Mouse (Mus musculus): ENCODE measurements at regions not wholly inside any gene's neighbourhood (a gene's known extent, or its start where the extent isn't known, plus 50 kb on each side); places are given as distances from the start of the nearest gene placed in this dataset.

DNA sequence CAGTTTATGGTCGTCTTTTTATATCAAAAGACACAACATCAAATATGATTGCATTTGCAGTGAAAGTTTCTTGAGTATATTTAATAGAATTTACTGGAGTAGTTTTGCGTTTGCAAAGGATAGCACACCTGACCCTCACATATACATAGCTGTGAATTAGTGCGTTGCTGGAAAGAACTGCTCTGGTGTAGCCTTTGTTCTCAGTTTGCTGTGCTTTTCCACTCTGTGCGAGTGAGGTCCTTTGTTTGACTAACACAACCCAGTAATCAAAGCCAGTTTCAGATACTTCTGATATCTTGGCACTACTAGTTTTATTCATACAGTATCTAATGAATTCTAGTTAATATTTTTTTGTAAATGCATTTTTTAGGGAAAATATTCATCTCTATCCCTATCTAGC, 84.7 kb downstream of the Trim52 start:
- DNase-seq (ENCODE audit: low read depth): no peak

DNA sequence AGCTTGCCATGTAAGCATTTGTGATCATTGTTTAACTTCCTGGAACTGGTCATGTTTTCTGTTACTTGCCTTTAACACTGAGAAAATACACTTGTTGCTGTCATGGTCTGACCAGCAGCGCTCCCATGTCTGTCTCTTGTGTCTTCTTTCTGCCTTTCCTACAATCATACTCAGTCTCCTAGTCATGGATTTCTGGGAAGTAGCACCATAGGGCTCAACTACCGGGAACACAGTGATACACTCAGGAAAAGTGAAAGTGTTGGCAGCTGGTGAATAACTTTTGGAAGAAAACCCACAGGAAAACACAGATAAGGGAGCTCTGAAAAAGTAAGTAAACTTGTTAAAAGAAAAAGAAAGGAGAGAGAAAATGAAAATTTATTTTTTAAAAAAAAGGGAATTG, 87.6 kb downstream of the Trim52 start:
- DNase-seq (ENCODE audit: low read depth): no peak

DNA sequence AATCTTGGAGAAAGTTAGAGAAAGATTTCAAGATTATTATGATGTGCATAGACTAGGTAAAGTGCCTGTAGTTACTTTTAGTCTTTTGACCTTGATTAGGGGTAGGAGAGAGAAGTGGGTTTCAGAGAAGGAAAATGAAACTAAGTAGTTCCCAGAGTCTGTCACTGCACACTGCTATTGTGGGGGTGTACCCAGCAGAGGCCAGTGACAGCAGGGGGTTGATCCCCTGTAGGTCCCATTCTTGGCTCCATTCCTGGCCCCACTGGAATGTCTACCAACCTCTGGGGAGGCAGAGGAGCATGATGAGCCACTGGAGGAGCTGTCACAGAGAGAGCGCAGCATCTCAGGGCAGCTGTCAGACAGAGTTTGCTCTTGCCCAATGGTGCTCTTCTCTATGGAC, 88.1 kb downstream of the Trim52 start:
- no peak for DNase-seq (ENCODE audit: low read depth)

DNA sequence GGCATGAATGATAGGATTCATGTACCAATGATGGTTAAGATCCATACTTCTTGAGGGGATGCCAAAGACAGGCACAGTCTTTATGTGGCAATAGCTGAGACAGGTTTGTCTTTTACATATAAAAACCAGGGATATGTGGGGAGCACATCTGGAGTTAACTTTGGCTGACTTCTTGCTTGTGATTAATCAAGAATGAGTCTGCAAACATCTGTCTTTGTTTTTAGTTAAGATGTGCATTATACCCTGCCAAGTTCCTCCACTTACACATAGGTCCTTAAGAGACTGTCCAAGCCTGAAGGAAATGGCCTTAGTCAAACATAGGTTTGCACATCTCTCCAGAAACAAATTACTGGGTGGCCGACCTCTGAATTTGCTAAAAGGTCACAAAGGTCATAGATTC, 91.8 kb downstream of the Trim52 start:
- no peak for DNase-seq (ENCODE audit: low read depth)

DNA sequence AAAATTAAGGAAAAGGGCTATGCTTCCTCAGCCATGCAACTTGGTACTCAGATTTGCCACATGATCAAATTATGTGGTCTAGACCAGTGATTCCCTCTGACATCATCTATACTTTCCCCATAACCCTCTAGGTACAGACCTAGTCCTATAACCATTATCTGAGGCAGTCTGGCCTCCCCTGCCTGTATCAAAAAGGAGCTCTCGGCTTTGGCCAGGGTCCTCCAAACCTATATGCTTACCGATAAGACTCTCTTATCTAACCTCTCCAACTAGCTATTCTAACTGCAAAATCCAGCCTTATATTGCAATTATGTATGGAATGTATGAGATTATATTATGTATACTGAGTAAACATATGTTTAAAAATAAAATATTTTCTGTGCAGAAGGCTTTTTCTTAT, 93.1 kb downstream of the Trim52 start:
- no peak for DNase-seq (ENCODE audit: low read depth)

- DNase-seq (ENCODE audit: low read depth): peak; percentile 14
Measured at GRCm38 (mm10) chr14:106199536-106200319, 93.7 kb downstream of the Trim52 start.

DNA sequence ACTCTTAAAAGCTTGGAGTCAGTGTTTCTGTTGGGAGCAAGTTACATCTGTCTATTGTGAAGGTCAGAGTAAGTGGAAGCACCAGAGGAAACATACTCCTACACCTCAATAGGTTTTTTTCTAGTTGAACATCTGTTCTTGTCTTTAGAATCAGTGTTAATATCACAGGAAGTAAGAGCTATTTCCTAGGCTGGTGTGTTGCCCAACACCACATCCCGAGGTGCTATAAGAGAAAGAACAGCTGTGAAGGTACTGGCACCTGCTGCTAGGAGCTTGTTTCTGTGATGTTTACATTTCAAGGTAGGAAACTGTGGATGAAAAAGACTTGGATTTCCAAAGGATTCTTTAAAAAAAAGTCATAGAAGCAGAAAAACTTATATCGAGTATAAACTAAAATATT, 105.1 kb downstream of the Trim52 start:
- DNase-seq (ENCODE audit: low read depth): no peak

DNA sequence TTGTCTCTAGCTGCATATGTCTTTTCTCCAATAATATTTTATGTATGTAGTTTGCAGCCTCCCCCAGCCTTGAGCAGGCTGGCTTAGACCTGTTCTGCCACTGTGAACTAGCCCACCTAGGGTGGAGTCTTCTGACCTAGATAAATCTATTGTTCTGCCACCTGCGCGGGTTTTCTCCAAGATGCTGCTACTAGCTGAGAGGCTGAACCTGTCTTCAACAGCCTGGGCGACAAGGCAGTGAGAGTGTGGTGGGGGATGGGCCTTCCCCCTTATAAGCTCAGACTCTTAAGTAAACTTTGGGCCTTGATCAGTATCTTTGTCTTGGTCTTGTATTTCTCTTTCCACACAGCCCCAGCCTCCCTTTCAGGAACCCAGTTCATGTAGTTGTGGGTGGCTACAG, 111.7 kb downstream of the Trim52 start:
- DNase-seq (ENCODE audit: low read depth): no peak

DNA sequence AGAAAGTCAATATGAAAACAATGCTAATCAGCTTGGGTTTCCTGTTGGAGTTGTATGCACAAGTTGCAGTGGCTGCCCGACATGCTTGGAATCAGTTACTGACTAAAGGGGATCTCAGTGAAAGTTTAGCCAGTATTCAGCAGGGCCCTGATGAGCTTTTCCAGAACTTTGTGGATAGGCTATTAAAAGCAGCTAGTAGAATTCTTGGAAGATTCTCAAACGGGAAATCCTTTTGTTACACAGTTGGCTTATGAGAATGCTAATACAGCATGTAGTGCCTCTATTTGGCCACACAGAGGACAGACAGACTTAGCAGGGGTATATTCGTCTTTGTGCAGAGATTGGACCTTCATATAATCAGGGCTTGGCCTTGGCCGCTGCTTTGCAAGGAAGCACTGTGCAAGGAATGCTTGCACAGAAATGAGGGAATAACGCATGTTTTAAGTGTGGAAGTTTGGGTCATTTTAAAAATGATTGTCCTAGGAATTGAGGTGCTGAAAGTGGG, 113.3 kb downstream of the Trim52 start:
- no peak for DNase-seq (ENCODE audit: low read depth)

- no peak for DNase-seq (ENCODE audit: low read depth)
Measured at GRCm38 (mm10) chr14:106225401-106225800, 119.4 kb downstream of the Trim52 start.

GRCm38 (mm10) chr14:106241721-106242405, 135.9 kb downstream of the Trim52 start:
- no peak for DNase-seq (ENCODE audit: low read depth)

DNA sequence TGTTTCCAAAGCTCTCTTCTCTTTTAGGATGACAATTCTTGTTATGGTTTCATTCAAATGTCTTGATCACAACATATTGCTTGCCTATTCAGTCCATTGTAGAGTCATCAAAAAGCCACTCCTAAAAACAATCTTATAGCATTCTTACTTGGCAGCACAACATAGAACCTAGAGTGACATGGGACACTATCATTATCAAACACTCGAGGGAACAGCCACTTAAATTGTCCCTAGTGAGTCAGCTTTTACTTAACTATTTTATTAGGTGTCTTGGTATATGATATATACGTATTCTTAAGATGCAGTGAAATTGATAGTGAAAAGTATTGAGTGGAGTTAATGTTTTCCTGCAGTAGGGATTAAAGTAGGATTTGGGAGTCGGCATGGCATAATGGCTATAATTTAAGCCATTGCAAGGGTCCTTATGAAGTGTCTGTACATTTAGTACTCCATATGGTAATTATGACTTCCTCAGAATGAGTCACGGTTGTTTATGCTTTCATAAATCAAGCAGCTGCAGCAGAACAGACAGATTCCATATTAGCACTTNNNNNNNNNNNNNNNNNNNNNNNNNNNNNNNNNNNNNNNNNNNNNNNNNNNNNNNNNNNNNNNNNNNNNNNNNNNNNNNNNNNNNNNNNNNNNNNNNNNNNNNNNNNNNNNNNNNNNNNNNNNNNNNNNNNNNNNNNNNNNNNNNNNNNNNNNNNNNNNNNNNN, 153.6 kb downstream of the Trim52 start:
- no peak for DNase-seq (ENCODE audit: low read depth)

GRCm38 (mm10) chr14:106265290-106265689, 159.3 kb downstream of the Trim52 start:
- no peak for DNase-seq (ENCODE audit: low read depth)

DNA sequence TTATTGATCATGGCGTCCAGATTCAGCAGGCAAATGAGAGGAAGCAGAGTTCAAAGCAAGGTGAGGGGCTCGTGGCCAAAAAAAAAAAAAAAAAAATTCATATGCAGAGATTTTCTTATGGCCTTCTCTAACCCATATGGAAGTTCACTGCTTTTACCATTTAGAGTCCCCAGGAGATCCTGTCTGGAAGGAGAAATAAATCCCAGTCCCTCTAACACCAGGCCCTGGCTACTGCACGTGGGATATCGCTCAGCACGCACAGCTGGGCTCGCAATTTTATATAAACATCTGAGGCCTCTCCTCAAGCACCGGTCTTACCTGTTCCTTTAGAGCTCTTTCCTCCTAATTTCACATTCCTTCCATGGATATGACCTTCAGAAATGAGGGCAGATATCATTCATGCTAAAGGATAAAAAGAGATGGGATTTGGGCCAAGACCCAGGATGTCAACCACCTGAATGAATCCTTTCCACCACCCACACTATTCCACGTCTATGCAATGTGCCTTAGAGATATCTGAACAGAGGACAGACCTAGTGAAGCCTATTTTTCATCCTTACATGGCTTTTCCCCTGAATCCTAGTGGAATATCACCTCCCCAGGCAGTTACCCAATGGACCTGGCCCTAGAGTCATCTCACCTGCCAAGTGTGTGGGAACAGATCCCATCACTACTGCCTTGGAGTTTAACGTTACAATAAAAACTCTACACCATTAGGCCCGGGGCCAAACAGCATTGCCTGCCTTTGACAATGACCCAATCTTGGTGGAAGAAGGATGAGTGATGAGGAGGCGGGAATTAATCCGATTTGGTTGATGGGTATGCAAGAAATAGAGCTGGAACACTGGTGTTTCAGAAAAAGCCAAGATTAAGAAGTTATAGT, 161.9 kb downstream of the Trim52 start:
- DNase-seq (ENCODE audit: low read depth): no peak

DNA sequence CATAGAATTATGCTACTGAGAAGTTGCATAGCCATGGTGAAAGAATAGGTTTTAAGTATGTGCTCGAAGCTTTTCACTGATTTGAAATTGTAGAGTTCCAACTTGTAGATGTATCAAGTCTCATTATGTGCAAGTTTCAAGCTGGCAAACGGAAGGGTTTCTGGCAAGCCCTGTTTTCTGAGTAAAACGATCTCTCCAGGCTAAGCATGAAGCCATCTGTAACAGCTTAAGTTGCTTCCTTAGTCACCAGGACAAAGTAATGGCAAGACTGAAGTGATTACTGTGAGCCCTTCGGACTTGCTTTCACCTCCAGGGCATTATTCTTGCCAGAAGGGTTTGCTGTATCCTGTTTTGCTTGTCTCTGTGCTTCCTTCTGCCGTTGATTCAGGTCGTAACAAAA, 163.7 kb downstream of the Trim52 start:
- DNase-seq (ENCODE audit: low read depth): peak; percentile 53

DNA sequence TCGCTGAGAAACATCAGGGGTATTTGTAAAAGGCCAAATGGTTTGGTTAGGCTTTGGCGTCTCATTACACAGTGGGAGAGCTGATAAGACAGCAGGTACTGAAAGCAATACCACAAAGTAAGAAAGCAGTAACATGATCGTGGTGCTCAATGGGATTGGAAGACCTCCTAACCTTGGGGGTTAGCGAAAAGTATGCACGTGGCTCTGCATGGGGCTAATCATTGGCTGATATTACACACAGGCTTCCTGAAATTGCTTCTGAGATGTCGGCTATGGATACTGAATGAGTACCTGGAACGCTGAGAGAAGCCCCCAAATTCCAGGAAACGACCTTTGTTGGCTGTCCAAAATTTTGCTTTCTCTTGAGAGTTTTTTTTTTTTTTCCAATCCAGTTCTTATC, 207.6 kb downstream of the Trim52 start:
- no peak for DNase-seq (ENCODE audit: low read depth)

GRCm38 (mm10) chr14:106314079-106314551, 208.1 kb downstream of the Trim52 start:
- no peak for DNase-seq (ENCODE audit: low read depth)

DNA sequence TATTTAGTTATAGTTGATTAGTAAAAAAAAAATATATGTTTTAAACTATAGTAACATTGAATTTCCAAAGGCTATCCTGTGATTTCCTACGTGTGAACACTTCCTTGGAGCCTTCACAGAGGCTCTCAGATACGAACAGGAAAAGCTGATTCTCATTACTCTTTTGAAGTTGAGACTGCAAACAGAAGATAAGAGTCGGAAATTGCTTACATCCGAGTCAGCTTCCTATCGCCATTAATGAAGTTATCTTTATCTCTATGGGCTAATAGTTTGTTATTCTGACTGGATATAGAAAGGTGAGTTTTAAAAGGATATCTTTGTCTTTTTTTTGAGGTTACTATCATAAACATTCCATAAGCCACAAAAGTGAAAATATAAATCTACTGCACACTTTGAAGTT, 212.8 kb downstream of the Trim52 start:
- no peak for DNase-seq (ENCODE audit: low read depth)

DNA sequence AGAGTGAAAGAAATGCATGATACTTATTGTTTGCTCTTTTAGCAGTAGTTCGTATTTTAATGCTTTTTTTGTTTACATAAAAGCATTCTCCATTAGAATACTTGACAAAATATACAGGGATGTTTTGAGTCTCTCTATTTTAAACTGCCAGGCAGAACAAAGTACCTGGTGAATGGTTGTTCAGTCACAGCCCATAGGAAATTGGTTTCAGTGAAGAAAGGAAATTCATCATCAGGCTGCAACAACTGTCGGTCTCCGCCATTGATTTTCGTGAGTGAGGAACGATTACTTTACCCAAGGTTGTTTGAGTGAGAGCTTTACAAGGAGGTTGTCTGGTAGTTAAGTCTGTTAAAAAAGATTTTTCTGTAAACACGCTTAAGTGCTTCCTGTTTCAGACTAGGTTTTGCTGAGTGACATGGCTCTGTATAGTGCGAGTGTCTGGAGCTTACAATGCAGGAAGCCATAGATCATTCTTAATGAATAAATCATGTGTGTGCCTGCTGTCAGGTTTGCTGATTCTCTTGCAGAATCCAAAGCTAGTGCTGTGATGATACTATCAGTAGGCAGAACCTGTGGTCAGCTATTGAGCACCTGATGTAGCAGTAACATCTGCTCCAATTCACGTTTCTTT, 221.8 kb downstream of the Trim52 start:
- DNase-seq (ENCODE audit: low read depth): no peak

DNA sequence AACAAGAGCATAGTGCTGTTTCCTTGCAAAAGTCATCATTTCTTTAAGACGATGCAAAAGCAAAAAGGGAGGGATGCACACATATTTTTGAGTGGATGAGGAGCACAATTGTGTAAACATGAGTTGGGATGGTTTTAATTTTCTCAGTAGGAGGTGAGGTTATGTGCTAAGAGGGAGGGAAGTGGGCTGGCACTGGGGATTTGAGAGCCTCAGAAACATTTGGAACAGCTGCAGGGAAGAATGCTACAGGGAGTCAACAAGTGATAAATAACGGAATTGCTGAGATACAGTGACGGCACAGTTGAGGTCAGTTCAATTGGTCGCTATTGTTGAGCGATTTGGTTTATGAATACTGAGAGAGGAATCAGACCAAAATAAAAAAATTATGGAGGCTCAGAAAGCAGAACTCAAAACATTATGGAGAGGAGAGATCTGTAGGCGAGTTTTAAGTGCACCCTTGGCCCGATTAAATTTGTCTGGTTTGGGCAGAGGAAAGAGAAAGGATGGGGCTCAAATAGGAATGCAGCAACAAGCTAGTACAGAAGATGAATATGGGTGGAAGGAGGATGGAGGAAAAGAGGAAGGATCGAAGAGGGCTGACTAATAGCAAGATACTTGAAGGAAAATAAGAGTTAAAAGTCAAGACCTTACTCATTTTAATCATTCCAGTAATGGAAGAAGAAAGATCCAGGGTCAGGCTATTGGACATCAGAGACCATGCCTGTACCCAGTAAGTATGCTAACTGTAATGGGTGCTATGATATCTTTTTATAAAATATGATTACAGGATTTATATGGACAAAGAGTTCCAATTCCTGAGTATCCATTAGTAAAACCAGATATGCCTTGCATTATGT, 259.0 kb downstream of the Trim52 start:
- DNase-seq (ENCODE audit: low read depth): peak; percentile 13

Data from fibroblast of lung, adult 2 months (primary cell).